Mouse (Mus musculus) embryonic facial prominence, embryonic 14.5 days (tissue): ENCODE results near the gene Tfap2d. TPM values are rescaled to one million over a fixed set of nuclear protein-coding genes. Genes with fewer than 3 reads are reported as not detected.

Source experiments
- ATAC-seq: fragments of 200-750 bp; cut with Nextera tagmentation; 2 replicates; pipeline ENCODE4 v1.8.0; 2017; ENCODE audit warnings: low read depth, moderate number of reproducible peaks, moderate TSS enrichment
- DNase-seq: peaks from one replicate; pipeline ENCODE4 v3.0.0-alpha.2; 2015; ENCODE audit warnings: low spot score
- H3K27ac ChIP-seq: fragments of 300-500 bp; sonication (generic); replicated peaks from 2 replicates; pipeline ENCODE4 v1.5.1; 2014; ENCODE audit warnings: low read depth, mild to moderate bottlenecking, low read length, moderate library complexity
- H3K27me3 ChIP-seq: fragments of 300-500 bp; sonication (generic); replicated peaks from 2 replicates; pipeline ENCODE4 v1.6.1; 2014; ENCODE audit warnings: low read length; ENCODE audit not compliant: control insufficient read depth, insufficient read depth
- H3K36me3 ChIP-seq: fragments of 300-500 bp; sonication (generic); 2 replicates; pipeline ENCODE4 v1.6.1; 2014; ENCODE audit warnings: low read length, mixed read lengths; ENCODE audit not compliant: control insufficient read depth, insufficient read depth
- H3K4me1 ChIP-seq: fragments of 300-500 bp; sonication (generic); 2 replicates; pipeline ENCODE4 v1.6.1; 2014; ENCODE audit warnings: antibody characterized with exemption, low read length; ENCODE audit not compliant: control insufficient read depth, insufficient read depth
- H3K4me2 ChIP-seq: fragments of 300-500 bp; sonication (generic); 2 replicates; pipeline ENCODE4 v1.6.1; 2014; ENCODE audit warnings: low read depth, mild to moderate bottlenecking, low read length, moderate library complexity, mixed read lengths
- H3K4me3 ChIP-seq: fragments of 300-500 bp; sonication (generic); 2 replicates; pipeline ENCODE4 v1.5.1; 2014; ENCODE audit warnings: low read depth, mild to moderate bottlenecking, low read length
- H3K9ac ChIP-seq: fragments of 300-500 bp; sonication (generic); 2 replicates; pipeline ENCODE4 v1.6.1; 2014; ENCODE audit warnings: low read depth, mild to moderate bottlenecking, low read length, moderate library complexity, mixed read lengths
- H3K9me3 ChIP-seq: fragments of 300-500 bp; sonication (generic); 2 replicates; pipeline ENCODE4 v1.6.1; 2016; ENCODE audit warnings: low read length; ENCODE audit not compliant: control insufficient read depth
- WGBS: fragments of 180-500 bp; shearing (Covaris S2); extraction: QIAGEN DNeasy Blood & Tissue Kit; methylation state at CpG from one replicate; pipeline ENCODE4 v1.1.7; 2014; 5-methylcytosine and 5-hydroxymethylcytosine counted together
- polyA plus RNA-seq: library from polyadenylated mRNA; unstranded; fragments of >200 nt; fragmentation: Nextera tagmentation; extraction: Ambion mirVana; gene quantifications from 2 replicates; pipeline ENCODE4 v1.2.1, GENCODE M21; 2014

The Tfap2d gene
- polyA plus RNA-seq, 1 experiment from 2014 or later = not detected

- peak overlapping the region; percentile 19 for H3K4me2 ChIP-seq
- DNase-seq (no peak), ATAC-seq (no peak; the same call in 1 of the 2 replicates)
- no peaks in the 10 kb centered on the region for H3K9me3 ChIP-seq
- peak overlapping the region; percentile 18; the same call in 1 of the 2 replicates for H3K27ac ChIP-seq
- H3K36me3 ChIP-seq = no peaks in the 10 kb centered on the region
- peak overlapping the region; percentile 28; the same call in 1 of the 2 replicates for H3K9ac ChIP-seq
- H3K4me1 ChIP-seq = no peaks in the 10 kb centered on the region
- H3K4me3 ChIP-seq = 0 out of 2 replicates have a peak overlapping the region, but pooled peaks have one; percentile 1
- peaks cover 44% of the 10 kb centered on the region for H3K27me3 ChIP-seq
- WGBS = 5% methylated on average over 4 of the region's 4 CpGs
Measured at GRCm38 (mm10) chr1:19207611-19208010, 104.8 kb downstream of the Tfap2d start.

GRCm38 (mm10) chr1:19208641-19209358, 106.0 kb downstream of the Tfap2d start, which contains the start of gene Tfap2b:
Gene Tfap2b, plus strand, starts transcription at chr1:19208914.
- WGBS = 2% methylated on average over 26 of the region's 26 CpGs
- DNase-seq = peak; percentile 68
- peaks cover 54% of the 10 kb centered on the region for H3K27me3 ChIP-seq
- no peaks in the 10 kb centered on the region for H3K36me3 ChIP-seq
- H3K4me3 ChIP-seq = peak within 1 kb of the TSS; percentile 46
- no peak for ATAC-seq
- no peaks in the 10 kb centered on the region for H3K4me1 ChIP-seq
- no peaks in the 10 kb centered on the region for H3K9me3 ChIP-seq
- H3K9ac ChIP-seq = peak within 1 kb of the TSS; percentile 78
- peak within 1 kb of the TSS; percentile 52 for H3K4me2 ChIP-seq
- peak within 1 kb of the TSS; percentile 89 for H3K27ac ChIP-seq

- no peaks in the 10 kb centered on the region for H3K9me3 ChIP-seq
- H3K9ac ChIP-seq = peak overlapping the region; percentile 78
- WGBS = under 1% methylated on average over 10 of the region's 10 CpGs
- no peaks in the 10 kb centered on the region for H3K4me1 ChIP-seq
- peak overlapping the region; percentile 46 for H3K4me3 ChIP-seq
- peak overlapping the region; percentile 89 for H3K27ac ChIP-seq
- no peak for DNase-seq
- H3K27me3 ChIP-seq = peaks cover 60% of the 10 kb centered on the region
- peak overlapping the region; percentile 52 for H3K4me2 ChIP-seq
- no peaks in the 10 kb centered on the region for H3K36me3 ChIP-seq
- ATAC-seq = no peak
Measured at GRCm38 (mm10) chr1:19209359-19209745, 106.5 kb downstream of the Tfap2d start.

DNA sequence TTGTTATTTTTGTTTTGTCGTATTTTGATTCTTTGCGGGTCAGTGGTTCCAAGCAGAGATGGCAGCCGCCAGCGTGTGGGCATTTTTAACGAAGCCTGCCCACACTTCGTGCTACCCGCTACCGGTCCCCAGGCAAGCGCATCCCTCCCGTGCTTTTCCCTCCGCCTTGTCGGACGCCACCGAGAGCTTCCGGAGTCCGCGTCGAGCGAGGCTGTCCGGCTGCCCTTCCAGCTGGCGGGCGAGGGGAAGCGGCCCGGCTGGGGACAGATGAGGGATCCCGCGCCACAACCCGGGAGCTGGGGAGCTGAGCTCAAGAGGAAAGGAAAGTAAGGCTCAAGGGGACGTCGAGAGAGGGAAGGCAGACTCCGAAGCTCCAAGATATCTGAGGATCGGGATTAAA, 107.0 kb downstream of the Tfap2d start:
- WGBS = under 1% methylated on average over 31 of the region's 31 CpGs
- ATAC-seq (no peak), DNase-seq (no peak)

GRCm38 (mm10) chr1:19210215-19211032, 107.6 kb downstream of the Tfap2d start:
- WGBS = under 1% methylated on average over 30 of the region's 30 CpGs
- DNase-seq (no peak), ATAC-seq (peak; percentile 37; the same call in 1 of the 2 replicates)

More for the DNA sequence above, 107.0 kb downstream of the Tfap2d start:
- Histone ChIP-seq H3K4me1 (no peaks in the 10 kb centered on the region), H3K27me3 (peaks cover 64% of the 10 kb centered on the region), H3K27ac (peak overlapping the region; percentile 89), H3K4me2 (peak overlapping the region; percentile 52), H3K4me3 (peak overlapping the region; percentile 46), H3K36me3 (no peaks in the 10 kb centered on the region), H3K9me3 (no peaks in the 10 kb centered on the region), H3K9ac (peak overlapping the region; percentile 78)

GRCm38 (mm10) chr1:19211033-19211405, 108.2 kb downstream of the Tfap2d start:
- Histone ChIP-seq H3K36me3 (no peaks in the 10 kb centered on the region), H3K4me2 (peak overlapping the region; percentile 52), H3K27ac (peak overlapping the region; percentile 89), H3K4me3 (peak overlapping the region; percentile 46), H3K9ac (peak overlapping the region; percentile 78), H3K4me1 (no peaks in the 10 kb centered on the region), H3K27me3 (peaks cover 76% of the 10 kb centered on the region), H3K9me3 (no peaks in the 10 kb centered on the region)
- ATAC-seq = no peak
- under 1% methylated on average over 8 of the region's 8 CpGs for WGBS
- DNase-seq = no peak

More at GRCm38 (mm10) chr1:19210215-19211032, 107.6 kb downstream of the Tfap2d start:
- Histone ChIP-seq H3K4me2 (peak overlapping the region; percentile 52), H3K9ac (peak overlapping the region; percentile 78), H3K4me3 (peak overlapping the region; percentile 46), H3K9me3 (no peaks in the 10 kb centered on the region), H3K36me3 (no peaks in the 10 kb centered on the region), H3K27ac (peak overlapping the region; percentile 89), H3K27me3 (peaks cover 70% of the 10 kb centered on the region), H3K4me1 (no peaks in the 10 kb centered on the region)

DNA sequence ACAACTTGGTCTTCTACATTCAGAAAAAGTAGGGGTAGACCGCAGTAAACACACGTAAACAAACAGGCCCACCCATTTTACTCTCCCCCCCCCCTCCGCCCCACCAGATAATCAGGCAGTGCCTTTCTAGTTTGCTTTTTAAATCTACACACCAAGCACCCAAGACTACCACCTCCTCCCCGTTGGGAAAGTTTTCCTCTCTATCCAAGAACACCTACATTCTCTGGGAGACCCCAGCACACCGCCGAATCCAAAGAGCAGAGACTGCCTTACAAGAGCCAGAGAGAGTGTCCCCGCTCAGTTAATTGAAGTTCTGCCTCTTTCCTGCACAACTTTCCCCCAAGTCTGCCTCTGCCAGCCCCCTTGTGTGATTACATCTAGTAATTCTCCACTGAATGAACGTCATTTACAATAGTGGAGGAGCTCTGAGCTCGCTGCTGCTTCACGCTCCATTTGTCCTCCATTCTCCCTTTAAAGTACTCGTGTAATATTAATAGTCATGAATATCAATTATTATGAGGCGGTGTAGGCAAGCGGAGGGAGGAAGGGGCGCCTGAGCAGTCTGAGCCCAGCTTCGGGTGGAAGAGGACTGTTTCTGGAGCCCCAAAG, 108.8 kb downstream of the Tfap2d start:
- H3K27ac ChIP-seq = peak overlapping the region; percentile 89
- peak overlapping the region; percentile 52 for H3K4me2 ChIP-seq
- 0 out of 2 replicates have a peak, but pooled peaks have one; percentile 16 for ATAC-seq
- H3K27me3 ChIP-seq = peaks cover 83% of the 10 kb centered on the region
- no peaks in the 10 kb centered on the region for H3K36me3 ChIP-seq
- no peaks in the 10 kb centered on the region for H3K4me1 ChIP-seq
- H3K4me3 ChIP-seq = peak overlapping the region; percentile 46
- H3K9me3 ChIP-seq = no peaks in the 10 kb centered on the region
- 4% methylated on average over 15 of the region's 15 CpGs for WGBS
- H3K9ac ChIP-seq = peak overlapping the region; percentile 78
- DNase-seq = no peak

DNA sequence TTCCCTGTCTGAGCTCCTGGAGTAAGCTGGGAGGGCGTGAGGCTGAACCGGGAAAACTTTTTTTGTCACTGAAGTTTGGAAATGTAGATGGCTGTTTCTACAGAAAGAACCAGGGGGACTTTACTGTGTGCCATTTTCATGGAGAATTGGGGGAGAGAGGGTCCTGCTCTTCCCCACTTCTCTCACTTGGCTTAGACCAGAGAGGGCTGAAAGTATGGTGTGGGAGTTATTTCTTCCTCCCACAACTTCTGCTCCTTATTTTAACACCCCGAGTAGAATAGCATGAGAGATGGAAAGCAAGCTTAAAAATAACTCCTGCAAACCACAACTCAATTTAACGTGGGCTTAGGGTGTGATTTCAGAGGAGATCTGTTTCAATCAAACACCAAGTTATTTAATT, 109.9 kb downstream of the Tfap2d start:
- DNase-seq (no peak), ATAC-seq (no peak)
- no peaks in the 10 kb centered on the region for H3K36me3 ChIP-seq
- H3K9ac ChIP-seq = peak overlapping the region; percentile 78
- H3K4me2 ChIP-seq = peak overlapping the region; percentile 52
- H3K4me1 ChIP-seq = no peaks in the 10 kb centered on the region
- WGBS = under 1% methylated on average over 4 of the region's 4 CpGs
- H3K4me3 ChIP-seq = peak overlapping the region; percentile 46
- H3K9me3 ChIP-seq = no peaks in the 10 kb centered on the region
- peak overlapping the region; percentile 89 for H3K27ac ChIP-seq
- H3K27me3 ChIP-seq = peaks cover 85% of the 10 kb centered on the region
